Comparison of ENCODE assay signal across 22 mouse cellular contexts in genomic region chr16:75088701-75089100, GRCm38 (mm10).
DNase-seq lines count a peak whose midpoint lies in the region; ATAC-seq lines count a peak whose summit lies in the region.
"Had no signal": no experiment of that assay in that cellular context is flagged by ENCODE, and none has a peak within 500 bp of the region (broad histone marks: within the 10 kb centered on the region; RNA-seq: fewer than 3 reads in every experiment).

No protein-coding gene starts in this region.

- no peak overlapping the region for H3K27ac ChIP-seq in heart, embryonic 11.5 days (ENCODE audit: low read depth, low read length)
- no peak overlapping the region for H3K27ac ChIP-seq in embryonic facial prominence, embryonic 10.5 days (replicated peaks)

- no peaks in the 10 kb centered on the region for H3K36me3 ChIP-seq in heart, embryonic 11.5 days (ENCODE audit: control insufficient read depth, insufficient read depth, low read length)
- no peaks in the 10 kb centered on the region for H3K36me3 ChIP-seq in embryonic facial prominence, embryonic 10.5 days (replicated peaks)
- H3K36me3 ChIP-seq: G1E had no signal

- H3K4me3 ChIP-seq in heart, embryonic 11.5 days (ENCODE audit: low read depth, low read length), result no peak overlapping the region
- H3K4me3 ChIP-seq in embryonic facial prominence, embryonic 10.5 days, result no peak overlapping the region

- 85% methylated on average over 5 of the region's 5 CpGs for WGBS in heart, embryonic 11.5 days (ENCODE audit: insufficient replicate concordance)
- 91% methylated on average over 5 of the region's 5 CpGs for WGBS in embryonic facial prominence, embryonic 10.5 days

- no peaks in the 10 kb centered on the region for H3K4me1 ChIP-seq in heart, embryonic 11.5 days (ENCODE audit: control insufficient read depth, insufficient read depth, low read length)
- H3K4me1 ChIP-seq in embryonic facial prominence, embryonic 10.5 days, result peaks cover 19% of the 10 kb centered on the region

- no peak overlapping the region for H3K9ac ChIP-seq in heart, embryonic 11.5 days (ENCODE audit: low read depth, low read length)

- no peaks in the 10 kb centered on the region for H3K27me3 ChIP-seq in heart, embryonic 11.5 days (ENCODE audit: control insufficient read depth, insufficient read depth, low read length)
- H3K27me3 ChIP-seq in embryonic facial prominence, embryonic 10.5 days (replicated peaks; ENCODE audit: low read depth, poor library complexity, severe bottlenecking), result no peaks in the 10 kb centered on the region
- H3K27me3 ChIP-seq: CH12.LX had no signal

- H3K9me3 ChIP-seq in heart, embryonic 11.5 days (replicated peaks; ENCODE audit: control insufficient read depth, low read length), result no peaks in the 10 kb centered on the region
- no peaks in the 10 kb centered on the region for H3K9me3 ChIP-seq in embryonic facial prominence, embryonic 10.5 days
- H3K9me3 ChIP-seq: G1E had no signal

- DNase-seq in Muller cell, postnatal 12 days (ENCODE audit: inconsistent ontology term), result peak; percentile 31
- DNase-seq in retina, embryonic 14.5 days (ENCODE audit: low spot score), result peak; percentile 72
- DNase-seq in retina, postnatal 1 day, result peak; percentile 91
- DNase-seq in testis, postnatal 10 days (ENCODE audit: low spot score), result no peak
- DNase-seq in embryonic facial prominence, embryonic 10.5 days (ENCODE audit: low spot score), result no peak
- DNase-seq: adrenal gland, adult 2 months; adrenal gland, adult 8-10 months; adrenal gland, postnatal 10 days; adrenal gland, postnatal 14 days; adrenal gland, postnatal 25 days; adrenal gland, postnatal 36 days; B cell, adult 2 months; cerebellum, adult 11 months; cerebellum, adult 11-12 months; cerebellum, adult 18-20 months; cerebellum, adult 2 months had no signal

- ATAC-seq in heart, embryonic 11.5 days (replicated peaks; ENCODE audit: insufficient number of reproducible peaks, low FRiP score, low TSS enrichment), result no peak
- ATAC-seq: activated CD4-positive, CD25-positive, alpha-beta regulatory T cell, adult 4 months; CD4-positive, CD25-positive, alpha-beta regulatory T cell, adult 4 months; Patski had no signal

- H3K4me2 ChIP-seq in heart, embryonic 11.5 days, result no peak overlapping the region

Comparison
In these comparisons a context has a peak if more than half of its experiments do, and no peak if none do; other contexts are left out.
1. DNase-seq: peak in Muller cell, postnatal 12 days (single experiment), retina, embryonic 14.5 days (single experiment) and retina, postnatal 1 day (single experiment); none in testis, postnatal 10 days (single experiment) and embryonic facial prominence, embryonic 10.5 days (single experiment).